Mouse (Mus musculus) lung, postnatal 0 days (tissue): ENCODE data around the gene Prkca. TPM values are rescaled to one million over a fixed set of nuclear protein-coding genes. Genes with fewer than 3 reads are reported as not detected.

Experiments used
- ATAC-seq: fragments of 200-750 bp; cut with Nextera tagmentation; 2 replicates; pipeline ENCODE4 v1.8.0; 2017; ENCODE audit warnings: moderate library complexity
- DNase-seq: peaks from one replicate; pipeline ENCODE4 v3.0.0-alpha.2; 2016; ENCODE audit warnings: low spot score
- H3K27ac ChIP-seq: fragments of 300-500 bp; sonication (generic); 2 replicates; pipeline ENCODE4 v1.5.1; 2014; ENCODE audit warnings: antibody characterized with exemption, mild to moderate bottlenecking, low read length, mixed read lengths
- H3K27me3 ChIP-seq: fragments of 300-500 bp; sonication (generic); replicated peaks from 2 replicates; pipeline ENCODE4 v1.6.1; 2014; ENCODE audit warnings: low read length, mixed read lengths; ENCODE audit not compliant: insufficient read depth
- H3K36me3 ChIP-seq: fragments of 300-500 bp; sonication (generic); 2 replicates; pipeline ENCODE4 v1.6.1; 2014; ENCODE audit warnings: low read length, mixed read lengths; ENCODE audit not compliant: insufficient read depth
- H3K4me1 ChIP-seq: fragments of 300-500 bp; sonication (generic); 2 replicates; pipeline ENCODE4 v1.6.1; 2014; ENCODE audit warnings: antibody characterized with exemption, low read depth, low read length, mixed read lengths; ENCODE audit not compliant: insufficient read depth
- H3K4me2 ChIP-seq: fragments of 300-500 bp; sonication (generic); replicated peaks from 2 replicates; pipeline ENCODE4 v1.6.1; 2014; ENCODE audit warnings: low read depth, mild to moderate bottlenecking, low read length, moderate library complexity, mixed read lengths
- H3K4me3 ChIP-seq: fragments of 300-500 bp; sonication (generic); 2 replicates; pipeline ENCODE4 v1.5.1; 2014; ENCODE audit warnings: low read depth, low read length
- H3K9ac ChIP-seq: fragments of 300-500 bp; sonication (generic); replicated peaks from 2 replicates; pipeline ENCODE4 v1.6.1; 2014; ENCODE audit warnings: low read depth, mild to moderate bottlenecking
- H3K9me3 ChIP-seq: fragments of 300-500 bp; sonication (generic); 2 replicates; pipeline ENCODE4 v1.6.1; 2016; ENCODE audit warnings: low read length, mixed read lengths
- CTCF ChIP-seq: IDR thresholded peaks from 2 replicates; pipeline ENCODE4 v1.5.1; 2016; ENCODE audit warnings: antibody characterized with exemption, mild to moderate bottlenecking
- EP300 ChIP-seq: IDR thresholded peaks from 2 replicates; pipeline ENCODE4 v1.6.1; 2016; ENCODE audit warnings: antibody characterized with exemption, mild to moderate bottlenecking, control low read depth
- WGBS: fragments of 180-500 bp; shearing (Covaris S2); extraction: QIAGEN DNeasy Blood & Tissue Kit; methylation state at CpG from one replicate; pipeline ENCODE4 v1.1.7; 2014; 5-methylcytosine and 5-hydroxymethylcytosine counted together
- polyA plus RNA-seq: library from polyadenylated mRNA; unstranded; fragments of >200 nt; fragmentation: Nextera tagmentation; extraction: Ambion mirVana; gene quantifications from 2 replicates; pipeline ENCODE4 v1.2.1, GENCODE M21; 2015

Gene Prkca
- polyA plus RNA-seq, 1 experiment from 2014 or later = 4.0 TPM

- H3K36me3 ChIP-seq = no peaks in the 10 kb centered on the region
These were observed 35.5 kb downstream of the Prkca start for GRCm38 (mm10) chr11:108308253-108308652.

GRCm38 (mm10) chr11:108307258-108307657, 36.5 kb downstream of the Prkca start:
- ATAC-seq (peak; percentile 75), DNase-seq (peak; percentile 86)
- 34% methylated on average over 7 of the region's 7 CpGs for WGBS
- no peak overlapping the region for H3K9ac ChIP-seq
- H3K27me3 ChIP-seq = no peaks in the 10 kb centered on the region
- H3K9me3 ChIP-seq = no peaks in the 10 kb centered on the region
- H3K4me3 ChIP-seq = no peak overlapping the region
- H3K4me2 ChIP-seq = no peak overlapping the region
- no peaks in the 10 kb centered on the region for H3K36me3 ChIP-seq
- no peaks in the 10 kb centered on the region; the same call in 1 of the 2 replicates for H3K4me1 ChIP-seq
- TF ChIP-seq CTCF = peak; percentile 52
- TF ChIP-seq EP300 = 0 out of 2 replicates have a peak, but pooled peaks have one; percentile 7
- H3K27ac ChIP-seq = no peak overlapping the region

More at GRCm38 (mm10) chr11:108308253-108308652, 35.5 kb downstream of the Prkca start:
- Histone ChIP-seq H3K4me3 (no peak overlapping the region), H3K27me3 (no peaks in the 10 kb centered on the region), H3K27ac (no peak overlapping the region), H3K4me2 (no peak overlapping the region), H3K9me3 (no peaks in the 10 kb centered on the region), H3K9ac (no peak overlapping the region), H3K4me1 (no peaks in the 10 kb centered on the region; the same call in 1 of the 2 replicates)
- no peak for DNase-seq
- TF ChIP-seq EP300 = no peak
- TF ChIP-seq CTCF = no peak
- no peak for ATAC-seq
- 94% methylated on average over 5 of the region's 5 CpGs for WGBS

GRCm38 (mm10) chr11:108303787-108304186, 39.9 kb downstream of the Prkca start:
- Histone ChIP-seq H3K4me3 (no peak overlapping the region), H3K9ac (no peak overlapping the region), H3K9me3 (no peaks in the 10 kb centered on the region), H3K4me2 (no peak overlapping the region), H3K27ac (no peak overlapping the region), H3K4me1 (no peaks in the 10 kb centered on the region; the same call in 1 of the 2 replicates), H3K36me3 (no peaks in the 10 kb centered on the region), H3K27me3 (no peaks in the 10 kb centered on the region)
- DNase-seq (peak; percentile 56), ATAC-seq (peak; percentile 57)
- 71% methylated on average over 4 of the region's 4 CpGs for WGBS
- 0 out of 2 replicates have a peak, but pooled peaks have one; percentile 26 for TF ChIP-seq EP300
- no peak for TF ChIP-seq CTCF

- no peak overlapping the region for H3K9ac ChIP-seq
- no peak for TF ChIP-seq EP300
- no peak for TF ChIP-seq CTCF
- no peaks in the 10 kb centered on the region for H3K36me3 ChIP-seq
- ATAC-seq (no peak), DNase-seq (no peak)
- 80% methylated on average over 10 of the region's 10 CpGs for WGBS
- no peak overlapping the region for H3K4me3 ChIP-seq
- H3K27ac ChIP-seq = no peak overlapping the region
- no peaks in the 10 kb centered on the region; the same call in 1 of the 2 replicates for H3K4me1 ChIP-seq
- no peaks in the 10 kb centered on the region for H3K27me3 ChIP-seq
- no peaks in the 10 kb centered on the region for H3K9me3 ChIP-seq
- no peak overlapping the region for H3K4me2 ChIP-seq
These were observed 41.8 kb downstream of the Prkca start for GRCm38 (mm10) chr11:108301796-108302490.

- TF ChIP-seq EP300 (no peak), CTCF (no peak)
- H3K27ac ChIP-seq = no peak overlapping the region
- no peak overlapping the region for H3K4me2 ChIP-seq
These were observed 42.7 kb downstream of the Prkca start for GRCm38 (mm10) chr11:108301036-108301435.

GRCm38 (mm10) chr11:108300443-108300842, 43.3 kb downstream of the Prkca start:
- no peak overlapping the region for H3K9ac ChIP-seq
- no peaks in the 10 kb centered on the region; the same call in 1 of the 2 replicates for H3K4me1 ChIP-seq
- WGBS = 100% methylated on average over 1 of the region's 1 CpGs
- H3K9me3 ChIP-seq = no peaks in the 10 kb centered on the region
- DNase-seq (no peak), ATAC-seq (no peak)
- H3K36me3 ChIP-seq = no peaks in the 10 kb centered on the region
- TF ChIP-seq CTCF = no peak
- TF ChIP-seq EP300 = no peak
- no peaks in the 10 kb centered on the region for H3K27me3 ChIP-seq
- H3K27ac ChIP-seq = no peak overlapping the region
- no peak overlapping the region for H3K4me3 ChIP-seq
- no peak overlapping the region for H3K4me2 ChIP-seq

More at GRCm38 (mm10) chr11:108301036-108301435, 42.7 kb downstream of the Prkca start:
- ATAC-seq = no peak
- Histone ChIP-seq H3K4me1 (no peaks in the 10 kb centered on the region; the same call in 1 of the 2 replicates), H3K27me3 (no peaks in the 10 kb centered on the region), H3K4me3 (no peak overlapping the region), H3K9me3 (no peaks in the 10 kb centered on the region), H3K36me3 (no peaks in the 10 kb centered on the region), H3K9ac (no peak overlapping the region)
- DNase-seq = no peak
- 84% methylated on average over 6 of the region's 6 CpGs for WGBS
